Mouse (Mus musculus): ENCODE data around the gene Itgb5.

DNA sequence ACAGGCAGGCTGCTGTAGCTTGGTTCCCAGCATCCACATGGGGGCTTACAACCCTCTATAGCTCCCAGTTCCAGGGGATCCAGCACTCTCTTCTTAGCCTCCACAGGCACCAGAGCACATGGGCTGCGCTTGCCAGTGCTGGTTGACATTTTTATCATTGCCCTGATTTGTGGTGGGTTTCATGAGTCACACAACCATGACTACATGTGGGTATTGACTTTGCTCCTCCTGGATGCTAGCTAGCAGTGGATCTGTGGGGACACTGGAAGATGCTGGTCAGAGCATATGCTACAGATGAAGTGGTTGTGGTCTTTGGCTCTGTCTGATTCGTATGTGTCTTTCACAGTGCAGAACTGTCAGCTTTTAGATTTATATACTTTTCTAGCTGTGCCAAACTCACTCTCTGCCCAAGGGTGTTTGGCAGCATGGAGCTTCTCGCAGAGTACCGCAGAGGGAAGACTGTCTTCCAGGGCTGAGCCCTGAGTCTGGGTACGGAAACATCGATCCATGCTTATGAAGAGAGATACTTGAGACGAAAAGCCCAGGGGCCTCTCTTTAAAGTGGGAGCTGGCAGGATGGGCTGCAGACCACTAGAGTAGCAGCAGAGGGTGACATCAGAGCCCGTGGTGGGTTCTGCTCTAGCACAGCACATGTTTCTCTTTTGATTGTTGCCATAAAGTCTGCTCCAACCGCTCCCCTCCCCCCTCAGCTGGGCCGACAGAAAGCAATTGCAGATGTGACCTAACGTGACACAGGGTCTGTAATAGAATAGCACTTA, 74.4 kb downstream of the Itgb5 start:
- TF ChIP-seq CTCF (IDR thresholded peaks at IDR 0.05; ENCODE audit: low read depth) (no peak), EP300 (IDR thresholded peaks at IDR 0.05; ENCODE audit: low read depth) (no peak)

Measured in liver, embryonic 14.5 days (tissue).